Mouse (Mus musculus) lung, embryonic 15.5 days (tissue): ENCODE results near the gene Zbtb34. TPM values are rescaled to one million over a fixed set of nuclear protein-coding genes. Genes with fewer than 3 reads are reported as not detected.

Experiments used
- ATAC-seq: fragments of 200-750 bp; cut with Nextera tagmentation; 2 replicates; pipeline ENCODE4 v1.8.0; 2017; ENCODE audit warnings: moderate number of reproducible peaks, borderline replicate concordance; ENCODE audit not compliant: low FRiP score, low TSS enrichment; ENCODE audit errors: extremely low read depth
- H3K27ac ChIP-seq: fragments of 300-500 bp; sonication (generic); 2 replicates; pipeline ENCODE4 v1.5.1; 2015; ENCODE audit warnings: moderate library complexity, mild to moderate bottlenecking, inconsistent platforms
- H3K27me3 ChIP-seq: fragments of 300-500 bp; sonication (generic); 2 replicates; pipeline ENCODE4 v1.6.1; 2015; ENCODE audit warnings: inconsistent platforms
- H3K36me3 ChIP-seq: fragments of 300-500 bp; sonication (generic); 2 replicates; pipeline ENCODE4 v1.6.1; 2015; ENCODE audit warnings: inconsistent platforms
- H3K4me1 ChIP-seq: fragments of 300-500 bp; sonication (generic); 2 replicates; pipeline ENCODE4 v1.6.1; 2015; ENCODE audit warnings: inconsistent platforms
- H3K4me2 ChIP-seq: fragments of 300-500 bp; sonication (generic); 2 replicates; pipeline ENCODE4 v1.6.1; 2015; ENCODE audit warnings: inconsistent platforms, mild to moderate bottlenecking, moderate library complexity
- H3K4me3 ChIP-seq: fragments of 300-500 bp; sonication (generic); 2 replicates; pipeline ENCODE4 v1.5.1; 2015; ENCODE audit warnings: mild to moderate bottlenecking, inconsistent platforms
- H3K9ac ChIP-seq: fragments of 300-500 bp; sonication (generic); 2 replicates; pipeline ENCODE4 v1.6.1; 2015; ENCODE audit warnings: inconsistent platforms
- H3K9me3 ChIP-seq: fragments of 300-500 bp; sonication (generic); 2 replicates; pipeline ENCODE4 v1.6.1; 2016; ENCODE audit warnings: inconsistent platforms
- WGBS: fragments of 180-500 bp; shearing (Covaris S2); methylation state at CpG from one replicate; pipeline ENCODE4 v1.1.7; 2015; 5-methylcytosine and 5-hydroxymethylcytosine counted together
- polyA plus RNA-seq: library from polyadenylated mRNA; unstranded; fragments of >200 nt; fragmentation: Nextera tagmentation; extraction: Ambion mirVana; gene quantifications from 2 replicates; pipeline ENCODE4 v1.2.1, GENCODE M21; 2015

Gene Zbtb34
- polyA plus RNA-seq, 1 experiment from 2014 or later = 7.5 TPM

GRCm38 (mm10) chr2:33393951-33394635 is 37.0 kb downstream of the Zbtb34 start:
- Histone ChIP-seq H3K27ac (no peak overlapping the region), H3K4me3 (no peak overlapping the region), H3K4me1 (no peaks in the 10 kb centered on the region), H3K36me3 (no peaks in the 10 kb centered on the region), H3K27me3 (no peaks in the 10 kb centered on the region), H3K4me2 (no peak overlapping the region), H3K9ac (no peak overlapping the region), H3K9me3 (no peaks in the 10 kb centered on the region)
- no peak for ATAC-seq
- WGBS = 67% methylated on average over 11 of the region's 11 CpGs

GRCm38 (mm10) chr2:33393021-33393420 is 38.1 kb downstream of the Zbtb34 start:
- Histone ChIP-seq H3K4me2 (no peak overlapping the region), H3K9me3 (no peaks in the 10 kb centered on the region), H3K36me3 (no peaks in the 10 kb centered on the region), H3K4me1 (no peaks in the 10 kb centered on the region), H3K27me3 (no peaks in the 10 kb centered on the region), H3K27ac (no peak overlapping the region), H3K9ac (no peak overlapping the region), H3K4me3 (no peak overlapping the region)
- ATAC-seq = no peak

- H3K27me3 ChIP-seq = no peaks in the 10 kb centered on the region
- H3K4me2 ChIP-seq = peak overlapping the region; percentile 73
- no peaks in the 10 kb centered on the region for H3K9me3 ChIP-seq
- H3K27ac ChIP-seq = no peak overlapping the region
- peak overlapping the region; percentile 74 for H3K4me3 ChIP-seq
- H3K4me1 ChIP-seq = peaks cover 3% of the 10 kb centered on the region; the same call in 1 of the 2 replicates
- H3K36me3 ChIP-seq = no peaks in the 10 kb centered on the region
- H3K9ac ChIP-seq = no peak overlapping the region
- no peak for ATAC-seq
- WGBS = 31% methylated on average over 18 of the region's 18 CpGs
Observed at GRCm38 (mm10) chr2:33371648-33372408, 59.3 kb downstream of the Zbtb34 start.

- no peaks in the 10 kb centered on the region for H3K36me3 ChIP-seq
- H3K27me3 ChIP-seq = no peaks in the 10 kb centered on the region
- peaks cover 10% of the 10 kb centered on the region for H3K4me1 ChIP-seq
- peak within 1 kb of the TSS; percentile 59 for H3K9ac ChIP-seq
- ATAC-seq = peak; percentile 98
- H3K4me3 ChIP-seq = peak within 1 kb of the TSS; percentile 74
- under 1% methylated on average over 55 of the region's 74 CpGs for WGBS
- peak within 1 kb of the TSS; percentile 98 for H3K27ac ChIP-seq
- peak within 1 kb of the TSS; percentile 73 for H3K4me2 ChIP-seq
- no peaks in the 10 kb centered on the region for H3K9me3 ChIP-seq
Observed at GRCm38 (mm10) chr2:33370777-33371647, 60.1 kb downstream of the Zbtb34 start, which contains the start of gene Ralgps1. Gene Ralgps1 (minus strand): TSS chr2:33371486.

GRCm38 (mm10) chr2:33370276-33370776 is 60.8 kb downstream of the Zbtb34 start:
- peaks cover 16% of the 10 kb centered on the region for H3K4me1 ChIP-seq
- H3K27ac ChIP-seq = peak overlapping the region; percentile 98; the same call in 1 of the 2 replicates
- H3K27me3 ChIP-seq = no peaks in the 10 kb centered on the region
- H3K4me3 ChIP-seq = peak overlapping the region; percentile 74
- peak; percentile 32; the same call in 1 of the 2 replicates for ATAC-seq
- H3K36me3 ChIP-seq = no peaks in the 10 kb centered on the region
- no peaks in the 10 kb centered on the region for H3K9me3 ChIP-seq
- H3K4me2 ChIP-seq = peak overlapping the region; percentile 73
- WGBS = 11% methylated on average over 14 of the region's 15 CpGs
- H3K9ac ChIP-seq = peak overlapping the region; percentile 41

GRCm38 (mm10) chr2:33369453-33369852 is 61.7 kb downstream of the Zbtb34 start:
- no peaks in the 10 kb centered on the region for H3K27me3 ChIP-seq
- peaks cover 18% of the 10 kb centered on the region for H3K4me1 ChIP-seq
- no peaks in the 10 kb centered on the region for H3K9me3 ChIP-seq
- 76% methylated on average over 3 of the region's 3 CpGs for WGBS
- no peaks in the 10 kb centered on the region for H3K36me3 ChIP-seq
- ATAC-seq = no peak
- no peak overlapping the region for H3K4me3 ChIP-seq
- no peak overlapping the region for H3K9ac ChIP-seq
- H3K4me2 ChIP-seq = no peak overlapping the region
- no peak overlapping the region for H3K27ac ChIP-seq

GRCm38 (mm10) chr2:33368486-33368885 is 62.6 kb downstream of the Zbtb34 start:
- no peak overlapping the region for H3K9ac ChIP-seq
- H3K27ac ChIP-seq = no peak overlapping the region
- H3K4me2 ChIP-seq = no peak overlapping the region
- no peak overlapping the region for H3K4me3 ChIP-seq
- H3K4me1 ChIP-seq = peaks cover 18% of the 10 kb centered on the region
- H3K9me3 ChIP-seq = no peaks in the 10 kb centered on the region
- WGBS = 81% methylated on average over 1 of the region's 1 CpGs
- no peak for ATAC-seq
- H3K27me3 ChIP-seq = no peaks in the 10 kb centered on the region
- no peaks in the 10 kb centered on the region for H3K36me3 ChIP-seq

GRCm38 (mm10) chr2:33365703-33366471 is 65.2 kb downstream of the Zbtb34 start:
- peak overlapping the region; percentile 63 for H3K27ac ChIP-seq

GRCm38 (mm10) chr2:33364656-33365055 is 66.5 kb downstream of the Zbtb34 start:
- Histone ChIP-seq H3K36me3 (no peaks in the 10 kb centered on the region), H3K27ac (no peak overlapping the region), H3K4me1 (peaks cover 15% of the 10 kb centered on the region), H3K4me2 (no peak overlapping the region), H3K9ac (no peak overlapping the region), H3K4me3 (no peak overlapping the region), H3K9me3 (no peaks in the 10 kb centered on the region), H3K27me3 (no peaks in the 10 kb centered on the region)
- no peak for ATAC-seq
- 88% methylated on average over 4 of the region's 4 CpGs for WGBS

More at GRCm38 (mm10) chr2:33365703-33366471, 65.2 kb downstream of the Zbtb34 start:
- no peak overlapping the region for H3K9ac ChIP-seq
- H3K4me2 ChIP-seq = no peak overlapping the region
- peak; percentile 41; the same call in 1 of the 2 replicates for ATAC-seq
- WGBS = 44% methylated on average over 9 of the region's 9 CpGs
- no peaks in the 10 kb centered on the region for H3K27me3 ChIP-seq
- peaks cover 18% of the 10 kb centered on the region for H3K4me1 ChIP-seq
- H3K36me3 ChIP-seq = no peaks in the 10 kb centered on the region
- H3K4me3 ChIP-seq = no peak overlapping the region
- H3K9me3 ChIP-seq = no peaks in the 10 kb centered on the region

GRCm38 (mm10) chr2:33363890-33364289 is 67.2 kb downstream of the Zbtb34 start:
- Histone ChIP-seq H3K27ac (no peak overlapping the region), H3K9me3 (no peaks in the 10 kb centered on the region), H3K4me1 (peaks cover 15% of the 10 kb centered on the region), H3K4me3 (no peak overlapping the region), H3K9ac (no peak overlapping the region), H3K27me3 (no peaks in the 10 kb centered on the region), H3K4me2 (no peak overlapping the region), H3K36me3 (no peaks in the 10 kb centered on the region)
- no peak for ATAC-seq
- WGBS = 79% methylated on average over 4 of the region's 4 CpGs
